Mouse (Mus musculus) CD4-positive, CD25-positive, alpha-beta regulatory T cell, adult 9 weeks (primary cell): ENCODE measurements around the gene Tlr13. TPM values are rescaled to one million over a fixed set of nuclear protein-coding genes. Genes with fewer than 3 reads are reported as not detected.

ENCODE experiments used
- polyA plus RNA-seq: library from polyadenylated mRNA; unstranded; fragments of 100-300 nt; shearing (Covaris generic); gene quantifications from one replicate; pipeline ENCODE4 v1.2.1, GENCODE M21; 2017

The Tlr13 gene
- 0.14 TPM for polyA plus RNA-seq

GRCm38 (mm10) chrX:106142936-106143335, at the start of gene Tlr13:
Gene Tlr13, plus strand, starts transcription at chrX:106143204.

GRCm38 (mm10) chrX:106186713-106187649, 44.0 kb downstream of the Tlr13 start, which contains the start of gene Pgk1:
Gene Pgk1, plus strand, starts transcription at chrX:106187100.

Other genes starting within 250 kb of the Tlr13 start
- gene Atrx, start 213.8 kb upstream of the Tlr13 start, polyA plus RNA-seq, result 283 TPM
- 42.3 TPM for gene Magt1, start 131.3 kb upstream of the Tlr13 start, polyA plus RNA-seq
- 296 TPM for gene Cox7b, start 127.5 kb upstream of the Tlr13 start, polyA plus RNA-seq
- 12.8 TPM for gene Atp7a, start 115.9 kb upstream of the Tlr13 start, polyA plus RNA-seq
- gene Pgk1, start 43.9 kb downstream of the Tlr13 start, polyA plus RNA-seq, result 169 TPM
- gene Taf9b, start 78.0 kb downstream of the Tlr13 start, polyA plus RNA-seq, result 41.1 TPM
- gene Fnd3c2, start 112.2 kb downstream of the Tlr13 start, polyA plus RNA-seq, result not detected